Mouse (Mus musculus) embryonic facial prominence, embryonic 14.5 days (tissue): Measurements from ENCODE around the gene A730071L15Rik. TPM values are rescaled to one million over a fixed set of nuclear protein-coding genes. Genes with fewer than 3 reads are reported as not detected.

Source experiments
- ATAC-seq: fragments of 200-750 bp; cut with Nextera tagmentation; 2 replicates; pipeline ENCODE4 v1.8.0; 2017; ENCODE audit warnings: low read depth, moderate number of reproducible peaks, moderate TSS enrichment
- DNase-seq: peaks from one replicate; pipeline ENCODE4 v3.0.0-alpha.2; 2015; ENCODE audit warnings: low spot score
- H3K27ac ChIP-seq: fragments of 300-500 bp; sonication (generic); replicated peaks from 2 replicates; pipeline ENCODE4 v1.5.1; 2014; ENCODE audit warnings: low read depth, mild to moderate bottlenecking, low read length, moderate library complexity
- H3K27me3 ChIP-seq: fragments of 300-500 bp; sonication (generic); replicated peaks from 2 replicates; pipeline ENCODE4 v1.6.1; 2014; ENCODE audit warnings: low read length; ENCODE audit not compliant: control insufficient read depth, insufficient read depth
- H3K36me3 ChIP-seq: fragments of 300-500 bp; sonication (generic); 2 replicates; pipeline ENCODE4 v1.6.1; 2014; ENCODE audit warnings: low read length, mixed read lengths; ENCODE audit not compliant: control insufficient read depth, insufficient read depth
- H3K4me1 ChIP-seq: fragments of 300-500 bp; sonication (generic); 2 replicates; pipeline ENCODE4 v1.6.1; 2014; ENCODE audit warnings: antibody characterized with exemption, low read length; ENCODE audit not compliant: control insufficient read depth, insufficient read depth
- H3K4me2 ChIP-seq: fragments of 300-500 bp; sonication (generic); 2 replicates; pipeline ENCODE4 v1.6.1; 2014; ENCODE audit warnings: low read depth, mild to moderate bottlenecking, low read length, moderate library complexity, mixed read lengths
- H3K4me3 ChIP-seq: fragments of 300-500 bp; sonication (generic); 2 replicates; pipeline ENCODE4 v1.5.1; 2014; ENCODE audit warnings: low read depth, mild to moderate bottlenecking, low read length
- H3K9ac ChIP-seq: fragments of 300-500 bp; sonication (generic); 2 replicates; pipeline ENCODE4 v1.6.1; 2014; ENCODE audit warnings: low read depth, mild to moderate bottlenecking, low read length, moderate library complexity, mixed read lengths
- H3K9me3 ChIP-seq: fragments of 300-500 bp; sonication (generic); 2 replicates; pipeline ENCODE4 v1.6.1; 2016; ENCODE audit warnings: low read length; ENCODE audit not compliant: control insufficient read depth
- WGBS: fragments of 180-500 bp; shearing (Covaris S2); extraction: QIAGEN DNeasy Blood & Tissue Kit; methylation state at CpG from one replicate; pipeline ENCODE4 v1.1.7; 2014; 5-methylcytosine and 5-hydroxymethylcytosine counted together
- polyA plus RNA-seq: library from polyadenylated mRNA; unstranded; fragments of >200 nt; fragmentation: Nextera tagmentation; extraction: Ambion mirVana; gene quantifications from 2 replicates; pipeline ENCODE4 v1.2.1, GENCODE M21; 2014

The A730071L15Rik gene
- polyA plus RNA-seq, 1 experiment from 2014 or later: 0.26 TPM

DNA sequence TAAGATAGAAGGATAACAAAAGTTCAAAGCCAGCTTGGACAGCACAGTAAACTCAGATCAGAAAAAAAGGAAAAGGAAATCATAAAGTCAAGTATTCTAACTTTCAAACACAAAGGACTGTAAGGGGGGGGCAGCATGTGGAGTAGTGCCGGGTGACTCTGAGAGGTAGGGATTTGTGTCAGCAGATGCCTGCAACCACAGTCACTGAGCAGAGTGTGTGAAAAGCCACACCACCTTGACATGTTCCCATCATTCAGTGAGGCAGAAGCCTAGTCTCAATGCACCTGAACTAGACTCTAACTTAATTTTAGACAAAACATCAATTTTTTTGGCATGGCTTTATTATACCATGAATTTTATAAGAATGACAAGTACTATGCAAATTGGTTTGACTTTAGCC, 24.3 kb upstream of the A730071L15Rik start:
- Histone ChIP-seq H3K4me2 (no peak overlapping the region), H3K27ac (no peak overlapping the region), H3K27me3 (no peaks in the 10 kb centered on the region), H3K4me3 (no peak overlapping the region), H3K9ac (no peak overlapping the region), H3K4me1 (0 out of 2 replicates have a peak, but pooled peaks cover 10% of the 10 kb centered on the region), H3K36me3 (no peaks in the 10 kb centered on the region), H3K9me3 (no peaks in the 10 kb centered on the region)
- ATAC-seq: no peak
- WGBS: 74% methylated on average over 1 of the region's 1 CpGs
- DNase-seq: no peak

DNA sequence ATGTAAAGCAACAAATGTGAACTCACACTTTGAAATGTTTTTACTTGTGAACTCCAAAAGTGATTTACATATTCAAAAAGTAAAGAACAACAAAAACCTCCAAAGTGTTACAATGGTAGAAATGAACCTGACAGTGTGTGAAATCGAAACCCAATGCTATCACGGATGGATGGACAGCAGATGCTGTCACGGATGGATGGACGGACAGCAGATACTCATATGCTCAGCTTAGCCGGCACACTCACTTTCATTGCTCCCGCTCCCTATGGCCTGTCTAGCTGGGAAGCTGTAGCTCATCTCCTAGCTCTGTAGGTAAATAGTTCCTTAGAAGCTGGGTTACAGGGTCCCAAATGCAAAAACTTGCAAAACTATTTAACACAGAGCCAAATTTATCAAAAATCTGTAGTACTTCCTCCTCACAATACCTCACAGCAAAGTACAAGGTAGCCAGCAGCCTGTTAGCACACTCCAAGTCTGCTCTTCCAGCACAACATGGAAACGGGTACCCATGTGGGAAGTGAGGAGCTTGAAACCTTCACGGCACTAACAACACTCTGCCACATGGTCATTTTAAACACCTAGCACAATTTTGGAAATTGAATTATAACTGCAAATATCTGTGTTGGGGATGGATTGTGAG, 21.9 kb upstream of the A730071L15Rik start:
- no peak overlapping the region for H3K4me3 ChIP-seq
- H3K27ac ChIP-seq: no peak overlapping the region
- ATAC-seq (no peak), DNase-seq (no peak)
- no peak overlapping the region for H3K9ac ChIP-seq
- no peak overlapping the region for H3K4me2 ChIP-seq
- H3K9me3 ChIP-seq: no peaks in the 10 kb centered on the region
- H3K36me3 ChIP-seq: no peaks in the 10 kb centered on the region
- H3K27me3 ChIP-seq: no peaks in the 10 kb centered on the region
- WGBS: 68% methylated on average over 8 of the region's 8 CpGs
- H3K4me1 ChIP-seq: 0 out of 2 replicates have a peak, but pooled peaks cover 10% of the 10 kb centered on the region

DNA sequence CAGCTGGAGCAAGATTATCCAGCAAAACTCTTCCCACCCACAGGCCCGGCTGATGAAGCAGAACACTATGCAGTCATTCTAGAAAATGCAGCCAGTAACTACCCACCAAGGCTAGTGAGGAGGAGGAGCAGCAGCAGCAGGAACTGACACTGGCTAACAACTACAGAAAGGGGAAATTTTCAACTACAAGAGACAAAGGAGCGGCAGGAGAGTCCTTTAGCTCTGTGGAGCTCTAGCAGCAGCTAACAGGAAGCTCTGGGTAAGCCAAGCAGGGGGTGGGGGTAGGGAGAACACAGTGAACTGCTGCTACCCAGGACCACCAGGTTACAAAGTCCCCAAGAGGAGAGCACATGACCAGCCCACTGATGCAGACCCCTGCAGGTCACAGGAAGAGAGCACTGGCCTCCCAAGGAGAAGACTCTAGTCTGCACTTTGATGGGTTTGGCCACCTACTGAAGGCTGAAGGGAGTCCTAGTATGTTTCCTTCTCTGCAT, 21.1 kb upstream of the A730071L15Rik start:
- WGBS: 17% methylated on average over 2 of the region's 2 CpGs
- H3K9ac ChIP-seq: no peak overlapping the region
- H3K9me3 ChIP-seq: no peaks in the 10 kb centered on the region
- ATAC-seq: no peak
- 0 out of 2 replicates have a peak, but pooled peaks cover 10% of the 10 kb centered on the region for H3K4me1 ChIP-seq
- no peak overlapping the region; the same call in 1 of the 2 replicates for H3K27ac ChIP-seq
- H3K36me3 ChIP-seq: no peaks in the 10 kb centered on the region
- H3K27me3 ChIP-seq: no peaks in the 10 kb centered on the region
- H3K4me3 ChIP-seq: no peak overlapping the region
- no peak overlapping the region for H3K4me2 ChIP-seq
- no peak for DNase-seq

DNA sequence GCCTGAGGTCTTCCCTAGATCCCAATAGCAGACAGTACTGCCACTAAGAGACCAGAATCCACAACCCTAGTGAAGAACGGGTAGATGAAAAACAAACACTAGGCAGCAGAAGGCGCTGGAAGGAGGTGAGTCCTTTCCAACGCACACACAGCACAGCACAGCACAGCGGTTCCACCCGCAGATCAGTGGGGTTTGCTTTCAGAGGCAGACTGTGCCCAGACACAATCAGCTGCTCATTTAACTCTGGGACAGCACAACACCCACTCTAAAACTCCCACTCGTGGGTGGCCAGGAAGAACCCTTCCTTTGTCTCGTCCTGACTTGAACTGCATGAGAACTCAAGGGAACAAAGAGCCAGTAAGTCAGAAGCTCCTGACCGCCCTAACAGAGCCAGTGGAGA, 20.6 kb upstream of the A730071L15Rik start:
- H3K27me3 ChIP-seq: no peaks in the 10 kb centered on the region
- 0 out of 2 replicates have a peak, but pooled peaks cover 10% of the 10 kb centered on the region for H3K4me1 ChIP-seq
- H3K9me3 ChIP-seq: no peaks in the 10 kb centered on the region
- H3K36me3 ChIP-seq: no peaks in the 10 kb centered on the region
- ATAC-seq: no peak
- 19% methylated on average over 8 of the region's 8 CpGs for WGBS
- no peak overlapping the region for H3K4me2 ChIP-seq
- H3K27ac ChIP-seq: no peak overlapping the region; the same call in 1 of the 2 replicates
- H3K4me3 ChIP-seq: no peak overlapping the region
- DNase-seq: no peak
- H3K9ac ChIP-seq: no peak overlapping the region

DNA sequence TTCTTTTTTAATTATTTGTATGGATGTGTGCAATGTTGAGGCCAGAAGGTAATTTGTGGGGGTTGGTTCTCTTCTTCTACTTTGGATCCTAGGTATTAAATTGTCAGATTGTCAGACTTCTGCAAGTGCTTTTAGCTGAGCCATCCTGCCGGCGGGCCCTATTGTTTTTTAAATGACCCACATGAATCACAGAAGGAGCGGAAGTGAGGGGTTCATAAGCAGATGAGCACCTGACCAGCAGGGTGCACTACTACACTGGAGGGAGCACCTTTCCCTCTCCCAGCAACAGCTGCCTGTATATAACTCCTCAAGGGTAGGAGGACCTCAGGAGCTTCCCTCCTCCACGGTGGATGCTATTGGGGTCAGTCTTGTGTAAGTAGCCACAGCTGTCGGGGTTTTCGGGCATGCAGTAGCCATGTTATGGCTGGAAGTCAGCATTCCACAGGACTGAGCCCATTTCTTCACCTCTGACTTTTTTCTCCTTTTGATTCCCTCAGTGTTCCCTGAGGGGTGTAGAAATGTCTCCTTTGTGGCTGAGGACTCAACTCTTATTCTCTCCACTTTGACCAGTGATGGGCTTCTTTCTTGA, 18.9 kb upstream of the A730071L15Rik start:
- 54% methylated on average over 6 of the region's 6 CpGs for WGBS
- no peaks in the 10 kb centered on the region for H3K9me3 ChIP-seq
- DNase-seq (no peak), ATAC-seq (no peak)
- H3K4me3 ChIP-seq: no peak overlapping the region
- H3K9ac ChIP-seq: no peak overlapping the region
- no peak overlapping the region for H3K4me2 ChIP-seq
- peaks cover 2% of the 10 kb centered on the region; the same call in 1 of the 2 replicates for H3K36me3 ChIP-seq
- 0 out of 2 replicates have a peak, but pooled peaks cover 10% of the 10 kb centered on the region for H3K4me1 ChIP-seq
- H3K27ac ChIP-seq: no peak overlapping the region
- no peaks in the 10 kb centered on the region for H3K27me3 ChIP-seq

DNA sequence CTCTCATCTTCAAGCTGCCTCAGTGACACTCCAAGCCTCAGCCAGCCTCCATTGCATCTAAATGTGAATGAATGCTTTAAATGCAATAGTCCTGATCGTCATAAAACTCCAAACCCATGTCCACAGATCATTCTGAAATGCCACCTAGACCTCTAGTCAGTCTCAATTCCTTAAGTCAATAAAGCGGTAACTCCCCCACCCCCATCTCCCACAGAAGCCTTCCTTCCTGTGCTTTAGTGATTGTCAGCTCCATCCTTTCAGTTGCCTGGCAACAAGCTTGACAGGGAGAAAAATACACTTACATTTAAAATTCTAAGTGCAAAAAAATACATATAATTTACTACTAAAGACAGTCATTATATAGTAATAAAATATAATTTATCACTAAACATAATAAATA, 16.6 kb upstream of the A730071L15Rik start:
- H3K27me3 ChIP-seq: no peaks in the 10 kb centered on the region
- H3K4me1 ChIP-seq: 0 out of 2 replicates have a peak, but pooled peaks cover 6% of the 10 kb centered on the region
- no peaks in the 10 kb centered on the region for H3K9me3 ChIP-seq
- H3K9ac ChIP-seq: no peak overlapping the region
- peaks cover 9% of the 10 kb centered on the region; the same call in 1 of the 2 replicates for H3K36me3 ChIP-seq
- WGBS: 87% methylated on average over 2 of the region's 2 CpGs
- ATAC-seq (no peak), DNase-seq (no peak)
- H3K4me3 ChIP-seq: no peak overlapping the region
- no peak overlapping the region for H3K27ac ChIP-seq
- no peak overlapping the region for H3K4me2 ChIP-seq

DNA sequence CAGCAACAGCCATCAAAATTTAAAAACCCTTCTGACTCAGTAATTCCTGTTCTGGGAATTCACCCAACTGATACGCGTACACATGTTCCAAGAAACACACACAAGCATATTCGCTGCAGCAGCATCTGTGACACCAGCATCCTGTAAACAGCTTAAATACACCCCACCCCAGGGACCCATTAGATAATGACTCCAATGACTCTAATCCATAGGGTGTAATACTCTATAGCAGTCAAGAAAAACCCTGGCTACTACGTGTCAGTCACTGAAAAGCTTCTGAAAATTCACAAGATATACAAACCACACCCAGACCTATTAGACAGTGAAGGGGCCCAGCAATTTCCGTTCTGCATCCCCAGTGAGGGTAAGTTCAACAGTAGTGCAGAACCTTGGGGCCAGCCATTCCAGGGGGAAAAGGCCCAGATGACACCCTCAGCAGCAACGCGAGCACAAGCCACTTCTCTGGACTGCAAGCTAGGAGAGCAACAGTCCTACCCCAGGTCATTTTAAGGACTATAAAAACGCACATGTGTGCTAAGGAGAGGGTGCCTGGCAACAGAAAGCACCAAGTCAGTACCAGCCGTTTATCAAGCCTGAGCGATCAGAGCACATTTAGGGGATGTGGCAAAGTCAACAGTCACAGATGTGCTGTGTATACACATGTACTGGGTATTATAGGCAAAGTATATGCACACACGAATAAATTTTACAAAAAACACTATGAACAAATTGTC, 15.5 kb upstream of the A730071L15Rik start:
- DNase-seq (peak; percentile 30), ATAC-seq (no peak)
- H3K27ac ChIP-seq: no peak overlapping the region
- no peaks in the 10 kb centered on the region for H3K27me3 ChIP-seq
- no peak overlapping the region for H3K4me2 ChIP-seq
- H3K9ac ChIP-seq: no peak overlapping the region
- H3K4me3 ChIP-seq: no peak overlapping the region
- H3K9me3 ChIP-seq: no peaks in the 10 kb centered on the region
- WGBS: 65% methylated on average over 11 of the region's 11 CpGs
- H3K4me1 ChIP-seq: 0 out of 2 replicates have a peak, but pooled peaks cover 2% of the 10 kb centered on the region
- peaks cover 19% of the 10 kb centered on the region; the same call in 1 of the 2 replicates for H3K36me3 ChIP-seq

DNA sequence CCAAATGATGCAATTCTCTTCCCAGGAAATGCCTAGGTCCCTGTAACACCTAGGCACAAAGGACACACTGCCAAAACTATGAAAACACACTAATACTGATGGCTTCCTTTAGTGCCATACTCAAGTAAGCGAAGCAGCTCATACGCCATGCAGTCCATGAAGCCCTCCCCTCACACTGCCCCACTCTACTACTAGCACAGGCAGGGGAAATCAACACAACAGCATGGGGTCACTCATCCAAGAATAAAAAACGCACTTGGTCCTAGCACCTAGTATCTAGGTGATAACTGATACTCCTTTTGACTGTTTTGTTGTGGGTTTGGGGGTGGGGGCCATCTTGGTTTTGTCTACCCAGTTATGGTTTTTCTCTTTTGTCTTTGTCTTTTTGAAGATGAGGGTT, 12.4 kb upstream of the A730071L15Rik start:
- no peak overlapping the region for H3K27ac ChIP-seq
- H3K4me2 ChIP-seq: no peak overlapping the region
- no peak overlapping the region for H3K4me3 ChIP-seq
- DNase-seq (no peak), ATAC-seq (no peak)
- WGBS: 86% methylated on average over 3 of the region's 3 CpGs
- no peak overlapping the region for H3K9ac ChIP-seq
- no peaks in the 10 kb centered on the region for H3K9me3 ChIP-seq
- H3K4me1 ChIP-seq: no peaks in the 10 kb centered on the region
- H3K27me3 ChIP-seq: no peaks in the 10 kb centered on the region
- peaks cover 35% of the 10 kb centered on the region for H3K36me3 ChIP-seq
